Mouse (Mus musculus) hindbrain, embryonic 16.5 days (tissue): Measurements from ENCODE around the gene Ttc23l. TPM values are rescaled to one million over a fixed set of nuclear protein-coding genes. Genes with fewer than 3 reads are reported as not detected.

Experiments used
- ATAC-seq: fragments of 200-750 bp; cut with Nextera tagmentation; 2 replicates; pipeline ENCODE4 v1.8.0; 2017; ENCODE audit warnings: moderate TSS enrichment, moderate library complexity
- H3K27ac ChIP-seq: fragments of 300-500 bp; sonication (generic); 2 replicates; pipeline ENCODE4 v1.5.1; 2014; ENCODE audit warnings: low read depth, mild to moderate bottlenecking, control low read depth, low read length, moderate library complexity
- H3K27me3 ChIP-seq: fragments of 300-500 bp; sonication (generic); replicated peaks from 2 replicates; pipeline ENCODE4 v1.6.1; 2014; ENCODE audit warnings: low read length; ENCODE audit not compliant: control insufficient read depth, insufficient read depth
- H3K36me3 ChIP-seq: fragments of 300-500 bp; sonication (generic); 2 replicates; pipeline ENCODE4 v1.6.1; 2014; ENCODE audit warnings: mild to moderate bottlenecking, low read length, moderate library complexity, mixed read lengths; ENCODE audit not compliant: control insufficient read depth, insufficient read depth
- H3K4me1 ChIP-seq: fragments of 300-500 bp; sonication (generic); 2 replicates; pipeline ENCODE4 v1.6.1; 2014; ENCODE audit warnings: low read depth, low read length; ENCODE audit not compliant: control insufficient read depth, insufficient read depth
- H3K4me2 ChIP-seq: fragments of 300-500 bp; sonication (generic); 2 replicates; pipeline ENCODE4 v1.6.1; 2014; ENCODE audit warnings: mild to moderate bottlenecking, low read length, control low read depth, moderate library complexity
- H3K4me3 ChIP-seq: fragments of 300-500 bp; sonication (generic); 2 replicates; pipeline ENCODE4 v1.5.1; 2014; ENCODE audit warnings: mild to moderate bottlenecking, low read length, control low read depth, moderate library complexity
- H3K9ac ChIP-seq: fragments of 300-500 bp; sonication (generic); 2 replicates; pipeline ENCODE4 v1.6.1; 2014; ENCODE audit warnings: low read depth, mild to moderate bottlenecking, control low read depth, low read length, moderate library complexity
- H3K9me3 ChIP-seq: fragments of 300-500 bp; sonication (generic); 2 replicates; pipeline ENCODE4 v1.6.1; 2014; ENCODE audit warnings: mild to moderate bottlenecking, low read length, moderate library complexity; ENCODE audit not compliant: control insufficient read depth
- WGBS: fragments of 180-500 bp; shearing (Covaris S2); extraction: QIAGEN DNeasy Blood & Tissue Kit; methylation state at CpG from one replicate; pipeline ENCODE4 v1.1.7; 2014; 5-methylcytosine and 5-hydroxymethylcytosine counted together
- polyA plus RNA-seq: library from polyadenylated mRNA; unstranded; fragments of >200 nt; fragmentation: Nextera tagmentation; extraction: Ambion mirVana; gene quantifications from 2 replicates; pipeline ENCODE4 v1.2.1, GENCODE M21; 2015

Gene Ttc23l
- polyA plus RNA-seq, 1 experiment from 2014 or later = not detected

GRCm38 (mm10) chr15:10583408-10583807 is 24.9 kb upstream of the Ttc23l start:
- H3K9ac ChIP-seq = no peak overlapping the region
- ATAC-seq = peak; percentile 86
- no peaks in the 10 kb centered on the region for H3K4me1 ChIP-seq
- no peak overlapping the region for H3K4me2 ChIP-seq
- no peak overlapping the region for H3K4me3 ChIP-seq
- no peak overlapping the region for H3K27ac ChIP-seq
- H3K27me3 ChIP-seq = no peaks in the 10 kb centered on the region
- 54% methylated on average over 8 of the region's 8 CpGs for WGBS
- H3K36me3 ChIP-seq = no peaks in the 10 kb centered on the region
- H3K9me3 ChIP-seq = no peaks in the 10 kb centered on the region

GRCm38 (mm10) chr15:10579159-10579558 is 20.7 kb upstream of the Ttc23l start:
- Histone ChIP-seq H3K4me1 (no peaks in the 10 kb centered on the region), H3K4me2 (no peak overlapping the region), H3K9me3 (no peaks in the 10 kb centered on the region), H3K27me3 (no peaks in the 10 kb centered on the region), H3K27ac (no peak overlapping the region), H3K4me3 (no peak overlapping the region), H3K9ac (no peak overlapping the region), H3K36me3 (no peaks in the 10 kb centered on the region)
- no peak for ATAC-seq
- WGBS = 94% methylated on average over 3 of the region's 3 CpGs

GRCm38 (mm10) chr15:10566486-10566885 is 8.0 kb upstream of the Ttc23l start:
- Histone ChIP-seq H3K27ac (no peak overlapping the region), H3K36me3 (no peaks in the 10 kb centered on the region), H3K4me2 (no peak overlapping the region), H3K4me3 (no peak overlapping the region), H3K9ac (no peak overlapping the region), H3K9me3 (no peaks in the 10 kb centered on the region), H3K27me3 (no peaks in the 10 kb centered on the region), H3K4me1 (no peaks in the 10 kb centered on the region)
- ATAC-seq = no peak
- WGBS = 81% methylated on average over 7 of the region's 7 CpGs

GRCm38 (mm10) chr15:10564201-10564600 is 5.7 kb upstream of the Ttc23l start:
- ATAC-seq = no peak
- Histone ChIP-seq H3K27ac (no peak overlapping the region), H3K36me3 (no peaks in the 10 kb centered on the region), H3K9ac (no peak overlapping the region), H3K4me1 (no peaks in the 10 kb centered on the region), H3K4me2 (no peak overlapping the region), H3K27me3 (no peaks in the 10 kb centered on the region), H3K4me3 (no peak overlapping the region), H3K9me3 (no peaks in the 10 kb centered on the region)
- WGBS = 42% methylated on average over 1 of the region's 1 CpGs

GRCm38 (mm10) chr15:10562281-10562680 is 3.8 kb upstream of the Ttc23l start:
- no peaks in the 10 kb centered on the region for H3K27me3 ChIP-seq
- ATAC-seq = no peak
- H3K4me3 ChIP-seq = no peak overlapping the region
- H3K9me3 ChIP-seq = no peaks in the 10 kb centered on the region
- no peak overlapping the region for H3K27ac ChIP-seq
- no peak overlapping the region for H3K4me2 ChIP-seq
- no peaks in the 10 kb centered on the region for H3K4me1 ChIP-seq
- H3K36me3 ChIP-seq = no peaks in the 10 kb centered on the region
- H3K9ac ChIP-seq = no peak overlapping the region

- Histone ChIP-seq H3K4me3 (no peak overlapping the region), H3K36me3 (no peaks in the 10 kb centered on the region), H3K27me3 (no peaks in the 10 kb centered on the region), H3K4me1 (no peaks in the 10 kb centered on the region), H3K4me2 (no peak overlapping the region), H3K9ac (no peak overlapping the region), H3K9me3 (no peaks in the 10 kb centered on the region), H3K27ac (no peak overlapping the region)
- no peak for ATAC-seq
- WGBS = 98% methylated on average over 7 of the region's 7 CpGs
Observed at GRCm38 (mm10) chr15:10560005-10560404, 1.5 kb upstream of the Ttc23l start.

- no peaks in the 10 kb centered on the region for H3K27me3 ChIP-seq
- no peak overlapping the region for H3K4me3 ChIP-seq
- no peak overlapping the region for H3K9ac ChIP-seq
- no peaks in the 10 kb centered on the region for H3K9me3 ChIP-seq
- H3K36me3 ChIP-seq = no peaks in the 10 kb centered on the region
- H3K4me1 ChIP-seq = no peaks in the 10 kb centered on the region
- no peak for ATAC-seq
- no peak overlapping the region for H3K27ac ChIP-seq
- no peak overlapping the region for H3K4me2 ChIP-seq
Observed at GRCm38 (mm10) chr15:10554336-10554735, 4.1 kb downstream of the Ttc23l start.

- H3K27me3 ChIP-seq = no peaks in the 10 kb centered on the region
- H3K4me3 ChIP-seq = no peak overlapping the region
- H3K36me3 ChIP-seq = no peaks in the 10 kb centered on the region
- H3K4me1 ChIP-seq = no peaks in the 10 kb centered on the region
- no peak overlapping the region for H3K27ac ChIP-seq
- H3K9me3 ChIP-seq = no peaks in the 10 kb centered on the region
- no peak for ATAC-seq
- H3K9ac ChIP-seq = no peak overlapping the region
- H3K4me2 ChIP-seq = no peak overlapping the region
- WGBS = 80% methylated on average over 16 of the region's 16 CpGs
Observed at GRCm38 (mm10) chr15:10540271-10541088, 18.0 kb downstream of the Ttc23l start.

- no peaks in the 10 kb centered on the region for H3K4me1 ChIP-seq
- H3K36me3 ChIP-seq = no peaks in the 10 kb centered on the region
- 87% methylated on average over 7 of the region's 7 CpGs for WGBS
- no peak overlapping the region for H3K4me3 ChIP-seq
- H3K27ac ChIP-seq = no peak overlapping the region
- no peak overlapping the region for H3K4me2 ChIP-seq
- H3K9ac ChIP-seq = no peak overlapping the region
- no peaks in the 10 kb centered on the region for H3K27me3 ChIP-seq
- no peak for ATAC-seq
- no peaks in the 10 kb centered on the region for H3K9me3 ChIP-seq
Observed at GRCm38 (mm10) chr15:10535969-10536368, 22.5 kb downstream of the Ttc23l start.
